Mouse (Mus musculus) liver, postnatal 0 days (tissue): ENCODE results near the gene Gm765.

Experiments used
- CTCF ChIP-seq: sonication (generic); IDR thresholded peaks from 2 replicates; pipeline ENCODE4 v1.5.1; 2016; ENCODE audit warnings: antibody characterized with exemption, low read depth
- EP300 ChIP-seq: IDR thresholded peaks from 2 replicates; pipeline ENCODE4 v1.6.1; 2016; ENCODE audit warnings: antibody characterized with exemption, low read depth, mild to moderate bottlenecking

DNA sequence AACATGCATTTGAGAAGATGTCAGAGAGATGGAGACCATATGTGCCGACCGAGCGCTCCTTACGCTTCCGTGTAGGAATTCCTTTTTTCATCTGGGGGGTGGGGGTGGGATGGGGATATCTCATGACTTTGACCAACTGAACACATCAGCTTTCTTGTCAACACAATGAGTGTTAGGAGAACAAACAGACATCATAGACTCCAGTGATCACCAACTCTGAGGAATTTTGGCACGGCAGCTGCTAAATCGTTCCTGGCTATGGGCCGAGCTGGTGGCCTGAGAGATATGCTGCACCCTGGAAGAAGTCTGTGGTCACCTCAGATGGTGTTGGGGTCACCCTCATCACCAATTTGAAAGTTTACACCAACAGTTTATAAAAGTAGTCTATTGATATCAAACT is 134.5 kb downstream of the Gm765 start:
- TF ChIP-seq CTCF: no peak
- TF ChIP-seq EP300: no peak
